Mouse (Mus musculus) Muller cell, postnatal 12 days (primary cell): ENCODE data around the gene Wnt7b.
A peak's percentile ranks its signal among the peaks of the same experiment; 100 is the strongest.

Experiments used
- DNase-seq: peaks from one replicate; pipeline ENCODE4 v3.0.0-alpha.2; 2015; ENCODE audit errors: inconsistent ontology term

The Wnt7b gene

GRCm38 (mm10) chr15:85582356-85582910 is at the start of gene Wnt7b:
TSS of gene Wnt7b (minus strand) at chr15:85582473.
- DNase-seq: no peak

- DNase-seq: no peak
Observed at GRCm38 (mm10) chr15:85631591-85631990, 49.3 kb upstream of the Wnt7b start.

GRCm38 (mm10) chr15:85629924-85630545 is 47.8 kb upstream of the Wnt7b start:
- DNase-seq: no peak

GRCm38 (mm10) chr15:85625666-85626279 is 43.5 kb upstream of the Wnt7b start:
- DNase-seq: peak; percentile 87

GRCm38 (mm10) chr15:85622213-85622612 is 39.9 kb upstream of the Wnt7b start:
- no peak for DNase-seq

GRCm38 (mm10) chr15:85615537-85616100 is 33.3 kb upstream of the Wnt7b start:
- no peak for DNase-seq

GRCm38 (mm10) chr15:85615075-85615474 is 32.8 kb upstream of the Wnt7b start:
- DNase-seq: no peak

GRCm38 (mm10) chr15:85613358-85614266 is 31.3 kb upstream of the Wnt7b start:
- DNase-seq: peak; percentile 81

GRCm38 (mm10) chr15:85612660-85613357 is 30.5 kb upstream of the Wnt7b start:
- DNase-seq: peak; percentile 54

- peak; percentile 86 for DNase-seq
Observed at GRCm38 (mm10) chr15:85611701-85612520, 29.6 kb upstream of the Wnt7b start.

- DNase-seq: peak; percentile 99
Observed at GRCm38 (mm10) chr15:85610618-85611218, 28.4 kb upstream of the Wnt7b start.

GRCm38 (mm10) chr15:85610120-85610519 is 27.8 kb upstream of the Wnt7b start:
- DNase-seq: no peak

- DNase-seq: no peak
Observed at GRCm38 (mm10) chr15:85609266-85610004, 27.2 kb upstream of the Wnt7b start.

GRCm38 (mm10) chr15:85605962-85606610 is 23.8 kb upstream of the Wnt7b start:
- peak; percentile 78 for DNase-seq

- DNase-seq: no peak
Observed at GRCm38 (mm10) chr15:85604938-85605337, 22.7 kb upstream of the Wnt7b start.

GRCm38 (mm10) chr15:85604507-85604906 is 22.2 kb upstream of the Wnt7b start:
- no peak for DNase-seq

- DNase-seq: no peak
Observed at GRCm38 (mm10) chr15:85603422-85603821, 21.1 kb upstream of the Wnt7b start.

GRCm38 (mm10) chr15:85602733-85603132 is 20.5 kb upstream of the Wnt7b start:
- no peak for DNase-seq

GRCm38 (mm10) chr15:85602021-85602420 is 19.7 kb upstream of the Wnt7b start:
- DNase-seq: no peak
